Mouse (Mus musculus): ENCODE measurements around the gene Rassf1.

- TF ChIP-seq CTCF (IDR thresholded peaks at IDR 0.05; ENCODE audit: extremely low read depth, insufficient read depth, low read length) (no peak), POLR2A (IDR thresholded peaks at IDR 0.05; ENCODE audit: extremely low read depth, insufficient read depth, low read length) (no peak)
Measured at GRCm38 (mm10) chr9:107504662-107505537, 46.5 kb upstream of the Rassf1 start.

Data from cortical plate, adult 2 months (tissue).